Mouse (Mus musculus) kidney, postnatal 25 days (tissue): ENCODE data around the gene Oard1.

ENCODE experiments used
- DNase-seq, 2 experiments: peaks; one replicate each; pipeline ENCODE4 v3.0.0; 2021; ENCODE audit warnings: mixed read lengths in 2 of 2

Oard1 gene

DNA sequence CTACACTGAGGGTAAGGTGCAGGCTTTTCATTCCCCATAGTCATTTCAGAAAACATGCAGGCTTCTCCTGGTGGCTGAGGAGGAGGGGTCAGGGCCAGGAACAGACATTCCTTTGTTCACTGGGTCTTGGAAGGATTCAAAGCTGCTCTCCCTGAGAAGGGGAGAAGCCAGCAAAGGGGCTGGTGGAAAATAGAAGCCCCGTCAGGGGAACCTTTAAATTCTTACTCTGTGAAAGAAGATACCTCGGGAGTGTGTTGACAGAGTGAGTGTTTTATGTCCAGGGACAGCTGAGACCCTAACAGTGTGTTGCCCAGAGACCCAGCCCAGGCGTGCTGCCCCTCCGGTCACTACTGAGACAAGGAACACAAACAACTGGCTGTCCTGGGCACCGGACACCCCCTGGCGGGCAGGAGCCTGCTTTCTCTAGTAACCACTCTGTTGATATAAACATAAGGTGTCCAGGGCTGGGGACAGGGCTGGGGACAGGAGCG, 27.7 kb downstream of the Oard1 start:
- peak in 1 of 2 experiments; percentile 32 for DNase-seq

DNA sequence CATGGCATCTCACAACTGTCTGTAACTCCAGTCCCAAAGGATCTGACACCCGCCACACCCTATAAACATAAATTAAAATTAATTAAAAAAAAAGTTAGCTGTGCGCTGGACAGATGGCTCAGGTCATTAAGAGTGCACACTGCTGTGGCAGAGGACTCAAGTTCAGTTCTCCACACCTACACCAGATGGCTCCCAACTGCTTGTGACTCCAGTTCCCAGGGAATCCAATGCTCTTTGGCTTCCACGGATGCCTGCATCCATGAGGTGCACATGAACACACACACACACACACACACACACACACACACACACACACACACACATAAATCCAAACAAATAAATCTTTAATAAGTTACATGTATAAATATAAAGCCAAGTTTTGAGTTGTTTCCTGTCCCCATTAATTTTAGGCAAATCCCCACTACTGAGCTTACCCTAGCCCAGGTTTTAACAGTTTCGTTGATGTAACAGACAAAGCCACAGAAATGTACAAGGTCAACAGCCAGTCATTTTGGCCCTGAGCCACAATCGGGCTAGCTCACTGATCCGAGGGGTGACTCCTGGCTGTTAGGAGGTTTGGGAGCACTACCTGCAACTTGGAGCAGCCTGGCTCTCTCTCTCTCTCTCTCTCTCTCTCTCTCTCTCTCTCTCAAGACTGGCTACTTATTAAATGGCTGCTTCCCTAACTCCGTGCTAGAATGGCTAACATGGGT, 33.1 kb downstream of the Oard1 start:
- DNase-seq = peak; percentile 71 to 82

DNA sequence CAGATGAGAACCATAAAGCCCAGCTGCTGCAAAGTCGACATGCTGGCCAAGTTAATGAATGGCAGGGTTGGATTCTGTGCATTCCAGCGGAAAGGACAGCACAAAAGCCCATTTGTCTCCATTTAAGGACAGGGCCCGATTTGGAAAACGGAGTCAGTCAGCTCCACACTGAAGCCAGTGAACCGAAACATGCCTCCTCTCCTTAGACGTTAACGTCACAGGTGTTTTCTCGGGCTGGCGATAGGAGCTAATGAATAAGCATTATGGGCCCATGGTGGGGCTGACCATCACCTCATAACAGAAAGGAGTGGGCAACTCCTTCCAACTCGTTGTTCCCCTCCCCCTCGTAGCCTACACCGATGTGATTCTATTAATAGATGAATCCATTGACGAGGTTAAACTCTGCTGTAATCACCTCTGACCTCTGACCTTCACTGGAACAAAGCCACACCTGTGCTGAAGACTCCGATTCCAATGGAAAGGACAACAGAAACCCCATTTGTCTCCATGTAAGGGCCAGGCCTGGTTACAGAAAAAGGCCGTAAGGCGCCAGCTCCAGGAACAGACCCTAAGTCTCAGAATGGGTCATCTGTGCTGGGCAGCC, 33.8 kb downstream of the Oard1 start:
- peak; percentile 63 to 79 for DNase-seq

DNA sequence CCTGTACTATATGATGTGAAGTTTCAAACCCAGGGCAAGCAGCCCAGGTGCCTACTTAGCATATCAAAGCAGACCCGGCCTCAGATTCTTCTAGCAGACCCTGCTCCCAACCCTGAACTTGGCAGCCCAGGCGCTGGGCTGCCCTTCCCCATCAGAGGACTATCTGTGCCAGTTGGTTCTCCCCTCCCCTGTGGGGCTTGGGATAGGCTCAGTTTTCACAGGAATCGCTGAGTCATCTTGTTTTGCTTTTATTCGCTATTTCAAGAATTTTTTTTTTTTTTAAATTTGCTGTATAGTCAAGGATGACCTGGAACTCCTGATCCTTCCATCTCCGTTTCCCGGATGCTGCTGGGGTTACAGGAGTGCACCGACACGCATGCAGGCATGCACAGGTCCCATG, 37.9 kb downstream of the Oard1 start:
- DNase-seq = no peak

DNA sequence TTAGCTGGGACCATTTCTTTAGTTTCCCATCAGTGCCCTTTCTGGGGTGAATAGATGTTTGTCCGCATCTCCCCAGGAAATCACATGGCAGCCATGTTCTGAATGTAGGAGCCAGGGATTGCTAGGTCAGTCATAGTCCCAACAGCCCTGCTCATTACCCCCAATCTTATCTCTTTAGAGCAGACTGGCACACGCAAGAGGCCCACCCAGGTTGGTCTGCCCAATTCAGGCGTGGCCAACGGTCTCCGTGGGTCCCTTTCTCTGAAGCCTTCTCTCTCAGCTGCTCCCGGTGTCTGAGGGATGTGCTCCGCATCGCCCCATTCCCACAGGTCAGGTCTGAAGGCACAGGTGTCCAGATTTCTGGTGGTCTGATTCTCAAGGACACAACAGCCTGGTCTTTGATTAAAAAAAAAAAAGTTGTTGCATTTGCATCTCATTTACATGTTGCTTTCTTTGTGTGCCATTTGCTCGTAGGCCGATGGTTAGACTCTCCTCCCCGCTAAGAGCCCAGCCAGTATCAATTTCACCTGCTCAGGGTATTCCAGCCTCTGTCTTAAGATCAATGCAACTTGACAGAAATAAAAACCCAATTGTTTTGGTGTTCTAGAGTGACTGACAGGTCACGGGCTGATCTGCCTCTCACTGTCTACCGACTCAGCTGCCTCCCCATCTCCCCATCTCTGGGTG, 41.0 kb downstream of the Oard1 start:
- no peak for DNase-seq

DNA sequence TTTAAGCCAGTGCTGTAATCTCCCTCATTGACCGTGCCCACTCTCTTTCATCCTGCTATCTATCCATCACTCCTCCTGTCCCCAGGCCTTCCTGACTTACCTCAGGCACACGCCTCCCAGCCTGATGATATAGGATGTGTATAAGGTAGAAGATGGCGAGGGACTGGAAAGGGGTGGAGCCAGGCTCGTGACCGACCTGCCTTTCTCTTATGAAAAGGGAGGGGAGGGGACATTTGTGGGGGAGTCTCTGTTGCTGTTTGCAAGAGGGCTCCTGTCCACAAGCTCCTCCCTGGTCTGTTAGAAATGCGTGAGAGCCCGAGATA, 41.5 kb downstream of the Oard1 start, which contains the start of gene Tspo2:
Tspo2 (minus strand) TSS at position 170 of the 323 bp plus-strand sequence.
- DNase-seq = no peak

DNA sequence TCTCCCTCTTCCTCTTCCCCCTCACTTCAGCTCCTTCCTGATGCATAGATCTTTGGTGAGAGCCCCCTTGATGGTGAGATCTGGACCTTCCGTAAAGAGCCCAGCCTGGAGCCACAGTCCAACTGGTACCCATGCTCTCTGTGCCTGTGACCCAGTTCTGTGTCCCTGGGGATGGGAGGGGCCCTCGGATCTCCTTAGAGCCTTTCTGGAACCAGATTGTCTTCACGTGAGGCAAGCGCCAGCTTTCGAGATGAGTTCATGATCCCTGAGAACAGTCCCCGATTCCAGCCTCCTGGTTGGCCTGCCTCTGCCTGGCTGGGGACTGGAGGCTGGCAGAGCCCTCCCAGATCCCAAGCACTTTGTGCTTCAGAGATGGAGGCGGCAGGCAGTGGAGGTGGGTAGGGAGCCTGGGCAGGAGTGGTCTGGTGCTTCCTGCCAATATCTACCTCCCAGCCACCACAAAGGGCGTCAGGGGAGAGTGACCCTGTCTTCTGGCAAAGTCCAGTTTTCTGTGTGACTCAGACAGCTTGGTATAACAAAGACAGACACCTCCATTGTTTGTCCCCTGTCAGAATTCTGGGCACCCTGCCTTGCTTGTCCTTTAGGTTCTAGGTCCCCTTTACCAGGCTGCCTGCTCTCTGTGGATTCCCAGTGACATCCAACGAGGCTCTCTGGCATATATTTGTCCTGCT, 42.1 kb downstream of the Oard1 start:
- no peak for DNase-seq

DNA sequence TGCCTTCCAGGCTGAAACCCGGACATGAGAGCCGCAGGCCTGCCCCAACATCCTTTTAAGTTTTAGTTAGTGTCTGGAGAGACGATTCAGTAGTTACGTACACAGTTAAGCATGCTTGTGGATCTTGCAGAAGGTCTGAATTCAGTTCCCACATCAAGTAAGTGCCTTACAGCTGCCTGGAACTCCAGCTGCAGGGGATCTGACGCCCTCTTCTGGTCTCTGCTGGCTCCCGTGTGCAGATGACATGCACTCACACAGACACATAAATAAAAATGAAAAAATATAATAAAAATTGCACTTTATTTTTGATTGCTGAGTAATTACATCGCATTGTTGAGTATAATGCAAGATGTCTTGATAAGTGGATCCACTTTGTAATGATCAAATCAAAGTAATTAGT, 43.7 kb downstream of the Oard1 start:
- no peak for DNase-seq

DNA sequence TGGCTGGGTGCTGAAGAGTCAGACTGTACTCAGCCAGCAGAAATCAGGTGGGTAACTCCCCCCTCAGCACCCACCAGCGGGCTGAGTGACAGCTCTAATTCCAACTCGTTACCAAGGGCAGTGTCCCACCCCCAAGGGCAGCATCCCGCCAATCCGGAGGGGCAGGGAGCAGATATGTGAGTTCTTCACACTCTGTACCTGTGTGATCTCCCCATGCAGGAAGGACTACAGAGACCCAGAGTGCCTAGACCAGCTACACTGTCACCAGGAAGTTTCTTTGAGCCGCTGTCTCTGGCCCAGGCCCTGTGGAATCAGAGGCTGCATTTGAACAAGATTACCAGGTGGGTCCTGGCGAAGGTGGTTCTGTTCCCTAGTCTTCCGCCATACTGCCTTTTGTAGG, 44.4 kb downstream of the Oard1 start:
- DNase-seq = no peak

DNA sequence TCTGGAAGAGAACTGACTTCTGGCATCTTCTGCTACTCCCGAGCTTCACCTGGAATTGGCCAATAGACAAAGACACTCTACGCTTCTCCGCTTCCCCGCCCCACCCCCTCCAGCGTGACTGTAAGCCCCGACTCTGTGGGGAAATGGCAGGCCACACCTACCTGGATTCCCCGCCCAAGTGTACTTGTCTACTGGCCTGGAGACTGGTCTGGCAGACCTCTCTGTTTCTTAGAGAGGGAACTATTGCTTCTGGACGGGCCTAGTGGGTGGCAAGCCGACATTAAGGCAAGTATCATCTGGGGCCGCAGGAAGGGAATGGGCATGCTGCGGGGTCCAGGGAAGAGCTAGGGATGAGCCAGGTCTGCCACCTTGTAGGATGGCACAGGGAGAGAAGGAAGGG, 44.9 kb downstream of the Oard1 start, which contains the start of gene Unc5cl:
Unc5cl (plus strand) TSS at position 214 of the 400 bp plus-strand sequence.
- DNase-seq = no peak

DNA sequence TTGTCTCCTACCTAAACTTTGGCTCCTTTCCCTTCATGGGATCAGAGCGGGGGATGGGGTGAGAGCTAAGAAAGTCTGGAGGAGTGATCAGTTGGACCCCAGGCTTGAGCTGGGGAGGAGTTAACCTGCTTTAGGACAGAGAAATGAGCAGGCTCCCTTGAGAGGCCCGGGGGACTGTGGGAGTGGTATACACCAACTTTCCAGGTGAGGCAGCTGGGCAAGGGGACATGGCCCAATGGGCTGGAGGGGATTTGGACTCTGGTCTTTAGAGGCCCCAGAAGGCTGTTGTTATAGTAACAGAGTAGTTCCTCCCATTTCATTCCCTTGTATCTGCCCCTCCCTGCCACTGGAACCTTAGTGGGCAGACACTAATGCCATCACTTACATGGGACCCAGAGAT, 46.1 kb downstream of the Oard1 start:
- no peak for DNase-seq

DNA sequence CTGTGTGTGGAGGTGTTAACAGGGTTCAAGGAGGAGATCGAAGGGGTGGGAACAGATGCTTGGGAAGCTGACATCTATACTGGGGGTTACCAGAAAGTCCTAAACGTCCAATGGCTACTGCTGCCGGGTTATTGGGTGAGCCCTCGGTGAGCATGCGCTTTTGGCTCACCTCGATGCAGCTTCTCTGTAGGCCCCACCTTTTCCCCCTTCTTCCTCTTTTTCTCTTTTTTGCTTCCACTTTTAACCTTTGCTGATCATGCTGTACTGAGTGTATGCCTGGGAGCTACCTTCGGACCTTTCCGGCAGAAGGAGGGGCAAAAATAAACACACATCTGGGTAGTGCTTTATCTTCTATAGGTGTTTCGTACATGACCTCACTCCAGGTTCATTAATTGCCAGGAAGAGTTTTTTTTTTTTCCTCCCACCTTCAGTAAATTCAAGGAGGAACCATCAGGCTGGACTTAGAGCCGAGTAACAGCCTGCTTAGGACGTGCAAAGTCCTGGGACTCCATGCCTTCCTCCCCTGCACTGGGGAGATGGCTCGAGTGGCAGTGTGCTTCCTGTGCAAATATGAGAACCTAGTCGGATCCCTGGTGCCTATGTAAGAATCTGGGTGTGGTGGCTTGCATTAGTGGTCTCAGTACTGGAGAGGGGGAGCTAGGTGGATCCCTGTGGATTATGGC, 48.3 kb downstream of the Oard1 start:
- no peak for DNase-seq

DNA sequence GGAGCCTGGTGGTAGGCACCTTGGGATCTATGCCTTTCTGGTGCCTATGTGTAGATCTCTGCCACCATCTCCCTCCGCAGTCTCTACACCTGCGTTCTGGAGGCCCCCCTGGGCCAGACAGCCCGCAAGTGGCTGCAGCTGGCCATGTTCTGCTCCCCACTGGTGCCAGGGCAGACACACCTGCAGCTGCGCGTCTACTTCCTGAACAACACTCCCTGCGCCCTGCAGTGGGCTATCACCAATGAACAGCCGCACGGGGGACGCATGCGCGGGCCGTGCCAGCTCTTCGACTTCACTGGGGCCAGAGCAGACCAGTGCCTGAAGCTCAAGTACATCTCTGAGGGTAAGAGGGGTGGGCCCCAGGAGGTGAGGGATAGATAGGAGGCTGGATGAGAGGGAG, 52.3 kb downstream of the Oard1 start:
- DNase-seq = no peak

DNA sequence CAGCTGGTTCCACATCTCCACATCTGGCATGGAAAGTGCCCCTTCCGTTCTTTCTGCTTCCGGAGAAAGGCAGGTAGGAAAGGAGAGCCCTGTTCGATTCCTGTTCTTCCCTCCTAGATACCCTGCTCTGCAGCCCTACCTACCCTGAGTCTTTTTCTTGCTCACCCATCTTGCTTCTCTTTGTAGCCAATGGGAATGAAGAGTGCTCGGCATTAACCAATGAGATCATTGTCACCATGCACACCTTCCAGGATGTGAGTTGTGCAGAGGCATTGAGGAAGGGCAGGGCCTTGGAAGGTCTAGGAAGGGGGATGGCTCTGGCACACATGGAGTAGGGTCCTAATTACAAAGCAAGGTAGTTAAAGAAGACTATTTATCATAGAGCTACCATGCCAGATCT, 53.6 kb downstream of the Oard1 start:
- DNase-seq = no peak
